Mouse (Mus musculus): ENCODE results near the gene Sult2b1. TPM values are rescaled to one million over a fixed set of nuclear protein-coding genes. Genes with fewer than 3 reads are reported as not detected.

Sult2b1 gene
- total RNA-seq, 2 experiments from 2014 or later: 1.3 TPM; not detected in 1

GRCm38 (mm10) chr7:45715090-45715708, 69.3 kb downstream of the Sult2b1 start, which contains the start of gene Rpl18:
Rpl18 (plus strand) TSS chr7:45715457.
- ATAC-seq (replicated peaks; ENCODE audit: poor library complexity, severe bottlenecking): peak; percentile 67

- ATAC-seq (replicated peaks; ENCODE audit: poor library complexity, severe bottlenecking): peak; percentile 0; the same call in 1 of the 2 replicates
Measured at GRCm38 (mm10) chr7:45714630-45715089, 69.8 kb downstream of the Sult2b1 start.

- ATAC-seq (replicated peaks; ENCODE audit: poor library complexity, severe bottlenecking): no peak
Measured at GRCm38 (mm10) chr7:45713881-45714520, 70.5 kb downstream of the Sult2b1 start.

DNA sequence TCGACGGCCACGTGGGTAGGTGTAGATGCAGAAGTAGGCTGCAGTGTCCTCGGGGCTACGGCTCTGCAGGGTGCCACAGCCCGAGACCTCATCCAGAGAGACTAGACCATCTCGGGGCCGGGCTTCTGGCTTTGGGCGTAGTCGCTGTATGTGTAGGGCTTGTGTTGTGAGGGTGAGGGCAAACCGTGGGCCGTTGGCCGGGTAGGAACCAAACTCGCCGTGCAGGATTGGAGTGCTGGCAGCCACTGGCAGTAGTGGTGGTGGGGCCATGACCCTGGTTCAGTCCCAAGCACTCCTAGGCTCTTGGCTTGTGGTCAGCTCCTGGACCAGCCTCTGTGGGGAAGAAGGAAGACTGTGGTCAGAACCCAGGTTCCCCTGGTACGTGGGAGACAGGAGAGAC, 71.1 kb downstream of the Sult2b1 start:
- no peak for ATAC-seq (replicated peaks; ENCODE audit: poor library complexity, severe bottlenecking)

DNA sequence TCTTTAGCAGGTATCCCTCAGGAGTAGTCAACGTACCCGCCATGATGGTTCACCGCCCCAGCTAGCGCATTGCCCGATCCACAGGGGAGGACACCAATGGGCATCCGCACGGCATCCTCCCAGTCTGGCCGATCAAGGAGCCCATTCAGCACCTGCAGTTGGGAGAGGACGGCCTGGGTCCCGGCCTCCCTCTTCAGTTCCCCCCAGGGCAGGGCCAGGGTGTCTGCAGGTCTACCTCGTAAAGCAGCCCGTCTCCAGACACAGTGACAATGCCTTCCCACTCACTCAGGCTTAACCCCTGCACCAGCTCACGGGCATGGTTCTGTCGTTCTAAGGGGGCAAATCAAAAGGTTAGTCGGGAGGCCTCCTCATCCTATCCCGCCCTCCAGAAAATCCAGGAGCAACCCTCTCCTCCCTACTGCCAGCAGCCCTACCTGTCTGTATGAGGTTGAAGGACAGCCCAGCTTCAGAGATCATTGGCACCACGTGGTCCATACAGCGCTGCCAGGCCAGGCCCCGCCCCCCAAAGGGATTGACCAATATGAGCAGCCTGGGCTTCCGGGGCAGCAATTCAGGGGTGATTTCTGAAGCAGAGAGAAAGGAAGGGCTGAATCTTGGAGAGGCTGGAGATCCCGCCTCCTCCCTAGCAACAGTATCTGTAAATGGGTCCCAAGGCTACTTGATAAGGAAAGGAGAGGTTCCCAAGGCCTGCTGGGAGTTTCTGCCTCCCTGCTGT, 72.3 kb downstream of the Sult2b1 start:
- ATAC-seq (replicated peaks; ENCODE audit: poor library complexity, severe bottlenecking): no peak

DNA sequence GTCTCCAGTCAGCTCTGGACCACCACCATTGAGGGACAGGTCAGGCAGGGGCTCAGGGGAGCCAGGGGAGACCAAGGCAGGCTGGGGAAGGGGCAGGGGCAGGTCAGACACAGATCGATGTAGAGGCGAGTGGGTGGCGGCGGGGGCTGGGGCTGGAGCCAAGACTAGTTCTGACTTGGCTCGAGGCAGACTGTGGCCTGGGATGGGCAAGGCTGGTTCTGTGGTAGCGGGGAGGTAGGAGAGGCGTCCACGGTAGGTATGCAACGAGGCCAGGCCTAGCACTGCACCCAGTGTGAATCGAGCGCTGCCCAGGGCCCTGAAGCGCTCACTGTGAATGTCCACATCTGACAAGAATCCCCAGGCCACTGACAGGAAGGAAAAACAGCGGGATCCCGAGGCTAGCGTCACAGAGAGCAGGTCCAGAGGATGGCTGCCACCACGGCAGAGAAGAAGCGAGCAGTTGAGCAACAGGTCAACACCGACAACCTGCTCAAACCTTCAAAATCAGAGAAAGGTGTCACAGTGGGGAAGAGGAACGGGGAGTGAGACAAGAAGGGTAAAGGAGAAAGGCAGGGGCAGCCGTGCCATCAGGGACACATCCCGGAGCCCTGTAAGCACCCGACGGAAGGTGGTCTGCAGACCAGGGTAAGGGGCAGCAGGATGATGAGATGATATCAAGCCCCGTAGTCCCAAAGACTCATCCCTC, 73.0 kb downstream of the Sult2b1 start:
- no peak for ATAC-seq (replicated peaks; ENCODE audit: poor library complexity, severe bottlenecking)

DNA sequence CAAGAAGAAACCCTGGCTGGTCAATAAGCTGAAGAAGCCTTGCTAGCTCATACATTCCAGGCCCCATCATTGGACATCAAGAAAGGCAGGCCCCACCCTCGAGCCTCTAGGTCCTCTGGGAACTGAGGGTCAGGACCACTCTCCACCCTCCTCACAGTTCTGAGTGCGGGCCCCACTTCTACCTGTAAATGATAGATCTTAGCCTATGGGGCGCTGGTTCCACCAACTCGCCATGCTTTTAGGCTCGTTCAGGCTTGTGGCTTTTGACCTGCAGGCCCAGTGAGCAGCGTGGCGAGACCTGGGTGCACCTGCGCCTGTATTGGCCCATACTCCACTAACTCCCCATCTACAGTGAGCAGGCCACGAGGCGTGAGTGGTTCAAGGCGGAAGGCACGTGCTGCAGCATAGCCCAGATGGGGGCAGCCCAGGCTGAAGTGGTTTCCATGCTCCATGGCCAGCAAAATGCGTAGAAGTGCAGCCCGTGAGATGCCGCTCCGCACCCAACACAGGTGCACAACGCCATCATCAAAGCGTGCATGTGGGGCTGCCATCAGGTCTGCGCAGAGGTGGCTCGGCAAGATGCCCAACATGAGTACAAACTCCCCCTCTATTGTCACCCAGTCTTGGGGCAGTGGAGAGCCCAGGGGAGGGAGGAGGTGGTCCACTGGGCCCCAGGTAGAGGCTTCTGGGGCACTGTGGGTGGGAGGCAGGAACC, 73.8 kb downstream of the Sult2b1 start:
- ATAC-seq (replicated peaks; ENCODE audit: poor library complexity, severe bottlenecking): no peak

DNA sequence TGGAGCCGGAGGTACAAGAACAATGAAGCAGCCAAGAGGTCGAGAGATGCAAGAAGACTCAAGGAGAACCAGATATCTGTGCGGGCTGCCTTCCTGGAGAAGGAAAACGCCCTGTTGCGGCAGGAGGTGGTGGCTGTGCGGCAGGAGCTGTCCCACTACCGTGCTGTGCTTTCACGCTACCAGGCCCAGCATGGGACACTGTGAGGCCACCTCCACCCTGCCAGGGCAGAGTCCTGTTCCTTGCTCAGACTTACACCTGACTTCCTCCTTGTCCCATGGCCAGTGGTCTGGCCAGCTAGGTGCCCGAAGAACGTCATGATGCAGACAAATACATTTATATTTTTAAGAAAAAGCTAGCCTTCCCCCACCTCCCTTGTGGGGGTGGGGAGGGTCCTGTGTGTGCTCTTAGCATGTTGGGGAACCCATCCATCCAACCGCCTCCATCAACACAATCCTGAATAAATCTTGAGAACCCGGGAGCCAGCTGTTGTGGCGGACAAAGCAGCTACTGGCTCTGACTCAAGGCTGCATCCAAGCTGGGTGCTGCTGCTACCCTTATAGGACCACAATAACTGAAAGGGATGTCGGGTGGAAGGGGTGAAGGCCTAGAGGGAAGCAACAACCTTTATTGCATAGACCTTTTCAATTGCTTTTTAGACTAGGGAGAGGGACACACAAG, 74.7 kb downstream of the Sult2b1 start:
- no peak for ATAC-seq (replicated peaks; ENCODE audit: poor library complexity, severe bottlenecking)

GRCm38 (mm10) chr7:45709036-45709435, 75.4 kb downstream of the Sult2b1 start:
- no peak for ATAC-seq (replicated peaks; ENCODE audit: poor library complexity, severe bottlenecking)

- ATAC-seq (replicated peaks; ENCODE audit: poor library complexity, severe bottlenecking): no peak
Measured at GRCm38 (mm10) chr7:45708221-45708761, 76.2 kb downstream of the Sult2b1 start.

GRCm38 (mm10) chr7:45707375-45707967, 77.0 kb downstream of the Sult2b1 start:
- peak; percentile 48 for ATAC-seq (replicated peaks; ENCODE audit: poor library complexity, severe bottlenecking)

- peak; percentile 25 for ATAC-seq (replicated peaks; ENCODE audit: poor library complexity, severe bottlenecking)
Measured at GRCm38 (mm10) chr7:45706721-45707241, 77.7 kb downstream of the Sult2b1 start.

DNA sequence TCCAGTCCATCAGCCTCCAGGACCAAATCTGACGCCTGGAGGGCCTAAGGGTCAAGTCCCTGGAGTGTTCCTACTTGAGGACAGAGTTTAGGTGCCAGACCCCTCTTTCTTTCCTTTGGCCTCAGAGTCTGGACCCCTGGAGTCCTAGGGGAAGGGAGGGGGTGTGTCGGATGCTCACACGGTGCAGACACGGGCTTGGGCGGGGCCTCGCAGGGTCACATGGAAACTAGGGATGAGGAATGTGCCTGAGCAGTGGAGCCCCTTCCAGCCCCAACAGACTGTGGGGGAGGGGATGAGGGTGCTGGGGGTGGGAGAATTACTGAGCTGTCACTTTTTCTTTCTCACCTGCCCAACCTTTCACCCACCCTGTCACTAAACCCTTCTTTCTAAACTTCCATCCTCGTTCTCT, 78.6 kb downstream of the Sult2b1 start:
- ATAC-seq (replicated peaks; ENCODE audit: poor library complexity, severe bottlenecking): no peak

DNA sequence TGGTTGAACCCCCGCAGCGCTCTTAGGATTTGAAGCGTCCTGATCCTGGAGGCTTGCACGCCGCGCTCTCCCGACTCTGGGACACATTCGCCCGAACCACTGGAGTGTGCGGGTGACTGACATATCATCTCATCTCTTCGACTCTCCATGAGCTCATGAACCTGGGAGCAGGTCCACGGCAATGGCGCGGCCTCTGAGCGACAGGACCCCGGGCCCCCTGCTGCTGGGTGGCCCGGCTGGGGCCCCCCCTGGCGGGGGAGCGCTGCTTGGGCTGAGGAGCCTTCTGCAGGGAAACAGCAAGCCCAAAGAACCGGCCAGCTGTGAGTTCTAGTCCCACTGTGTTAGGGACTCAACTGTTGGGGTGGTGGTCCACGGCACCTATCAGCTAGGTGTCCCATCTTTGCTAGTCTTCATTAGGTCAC, 79.0 kb downstream of the Sult2b1 start:
- ATAC-seq (replicated peaks; ENCODE audit: poor library complexity, severe bottlenecking): no peak

DNA sequence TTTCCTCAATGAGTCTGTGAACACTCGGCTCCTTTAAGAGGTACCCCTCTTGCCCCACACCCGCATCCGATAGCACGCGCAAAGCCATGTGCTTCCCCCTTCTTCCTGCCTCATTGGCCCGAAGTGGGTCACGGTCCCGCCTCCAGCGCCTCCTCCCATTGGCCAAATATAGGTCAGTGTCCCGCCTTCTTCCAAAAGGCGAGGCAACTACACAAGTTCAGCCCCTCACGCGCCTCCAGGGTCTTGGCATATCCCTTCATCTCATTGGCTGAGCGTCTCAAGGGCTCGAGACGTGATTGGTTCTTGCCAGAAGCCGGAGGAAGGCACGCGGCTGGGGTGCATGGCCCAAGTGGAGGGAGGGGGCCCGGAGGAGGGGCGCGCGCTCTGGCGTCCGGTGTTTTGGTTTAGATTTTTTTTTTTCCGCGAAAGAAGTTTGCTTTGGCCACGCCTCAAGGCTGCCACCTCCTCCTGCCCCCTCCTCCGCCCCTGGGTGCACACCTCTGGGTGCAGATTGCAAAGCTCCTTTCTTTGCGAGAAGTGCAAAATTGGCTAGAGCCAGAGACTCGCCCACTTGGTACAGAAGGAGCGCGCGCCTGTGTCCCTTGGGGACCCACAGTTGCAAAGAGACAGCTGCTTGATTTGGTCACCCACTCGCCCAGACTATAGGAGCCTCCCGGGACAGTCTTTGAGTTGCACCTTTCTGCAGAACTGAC, 79.6 kb downstream of the Sult2b1 start, which contains the start of gene Dbp:
Dbp (plus strand) TSS at position 359 of the 713 bp plus-strand sequence.
- peak; percentile 64 for ATAC-seq (replicated peaks; ENCODE audit: poor library complexity, severe bottlenecking)

- peak; percentile 9; the same call in 1 of the 2 replicates for ATAC-seq (replicated peaks; ENCODE audit: poor library complexity, severe bottlenecking)
Measured at GRCm38 (mm10) chr7:45704046-45704559, 80.4 kb downstream of the Sult2b1 start.

DNA sequence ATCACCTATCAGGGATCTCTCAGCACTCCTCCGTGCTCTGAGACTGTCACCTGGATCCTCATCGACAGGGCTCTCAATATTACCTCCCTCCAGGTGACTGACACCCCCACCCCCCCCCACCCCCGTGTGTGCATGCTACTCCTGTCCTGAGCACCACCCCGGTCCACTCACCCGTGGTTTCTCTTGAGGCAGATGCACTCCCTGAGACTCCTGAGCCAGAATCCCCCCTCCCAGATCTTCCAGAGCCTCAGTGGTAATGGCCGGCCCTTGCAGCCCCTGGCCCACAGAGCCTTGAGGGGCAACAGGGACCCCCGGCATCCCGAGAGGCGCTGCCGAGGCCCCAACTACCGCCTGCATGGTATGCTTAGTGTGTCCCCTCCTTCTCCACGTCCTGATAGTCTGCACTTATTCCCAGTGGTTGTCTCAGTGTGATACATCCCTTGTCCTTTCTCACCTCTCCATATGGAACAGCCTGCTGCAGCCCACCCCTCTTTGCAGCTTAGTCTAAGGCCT, 80.9 kb downstream of the Sult2b1 start:
- ATAC-seq (replicated peaks; ENCODE audit: poor library complexity, severe bottlenecking): no peak
